Mouse (Mus musculus) hindbrain, embryonic 12.5 days (tissue): Measurements from ENCODE around the gene Pkdrej. TPM values are rescaled to one million over a fixed set of nuclear protein-coding genes. Genes with fewer than 3 reads are reported as not detected.
"Not testable (repeated sequence)": the region's sequence is repeated elsewhere in the genome, so short reads cannot be mapped to it uniquely, and the experiment has no call there.

Experiments used
- ATAC-seq: fragments of 200-750 bp; cut with Nextera tagmentation; 2 replicates; pipeline ENCODE4 v1.8.0; 2017; ENCODE audit warnings: moderate TSS enrichment; ENCODE audit not compliant: low FRiP score
- H3K27ac ChIP-seq: fragments of 300-500 bp; sonication (generic); 2 replicates; pipeline ENCODE4 v1.5.1; 2016; ENCODE audit warnings: mild to moderate bottlenecking
- H3K27me3 ChIP-seq: fragments of 300-500 bp; sonication (generic); 2 replicates; pipeline ENCODE4 v1.6.1; 2016; ENCODE audit warnings: mild to moderate bottlenecking
- H3K36me3 ChIP-seq: fragments of 300-500 bp; sonication (generic); 2 replicates; pipeline ENCODE4 v1.6.1; 2016; ENCODE audit warnings: mild to moderate bottlenecking
- H3K4me1 ChIP-seq: fragments of 300-500 bp; sonication (generic); 2 replicates; pipeline ENCODE4 v1.6.1; 2016
- H3K4me2 ChIP-seq: fragments of 300-500 bp; sonication (generic); replicated peaks from 2 replicates; pipeline ENCODE4 v1.6.1; 2016; ENCODE audit warnings: mild to moderate bottlenecking
- H3K4me3 ChIP-seq: fragments of 300-500 bp; sonication (generic); 2 replicates; pipeline ENCODE4 v1.5.1; 2016; ENCODE audit warnings: mild to moderate bottlenecking
- H3K9ac ChIP-seq: fragments of 300-500 bp; sonication (generic); 2 replicates; pipeline ENCODE4 v1.6.1; 2016; ENCODE audit warnings: mild to moderate bottlenecking, moderate library complexity
- H3K9me3 ChIP-seq: fragments of 300-500 bp; sonication (generic); replicated peaks from 2 replicates; pipeline ENCODE4 v1.6.1; 2016; ENCODE audit warnings: mild to moderate bottlenecking
- WGBS: fragments of 180-500 bp; shearing (Covaris S2); methylation state at CpG from one replicate; pipeline ENCODE4 v1.1.7; 2016; 5-methylcytosine and 5-hydroxymethylcytosine counted together
- polyA plus RNA-seq: library from polyadenylated mRNA; unstranded; fragments of >200 nt; fragmentation: Nextera tagmentation; extraction: Ambion mirVana; gene quantifications from 2 replicates; pipeline ENCODE4 v1.2.1, GENCODE M21; 2016

The Pkdrej gene
- polyA plus RNA-seq: 0.12 TPM in 1 of 2 replicates, not detected in the other

- Histone ChIP-seq H3K27me3 (peaks cover 28% of the 10 kb centered on the region), H3K4me2 (peak within 1 kb of the TSS; percentile 98), H3K9me3 (no peaks in the 10 kb centered on the region; the same call in 1 of the 2 replicates), H3K4me3 (peak within 1 kb of the TSS; percentile 57), H3K9ac (peak within 1 kb of the TSS; percentile 68), H3K27ac (no peak within 1 kb of the TSS), H3K36me3 (no peaks in the 10 kb centered on the region), H3K4me1 (peaks cover 11% of the 10 kb centered on the region)
- 2% methylated on average over 64 of the region's 65 CpGs for WGBS
- ATAC-seq: 0 out of 2 replicates have a peak, but pooled peaks have one; percentile 40
These were observed at the start of gene Pkdrej for GRCm38 (mm10) chr15:85821203-85822010. Pkdrej (minus strand) TSS chr15:85821734.

- no peak for ATAC-seq
- Histone ChIP-seq H3K36me3 (peaks cover 87% of the 10 kb centered on the region), H3K9ac (no peak overlapping the region), H3K9me3 (no peaks in the 10 kb centered on the region), H3K4me3 (no peak overlapping the region), H3K27me3 (no peaks in the 10 kb centered on the region), H3K4me1 (no peaks in the 10 kb centered on the region), H3K27ac (no peak overlapping the region), H3K4me2 (no peak overlapping the region)
- 52% methylated on average over 6 of the region's 6 CpGs for WGBS
These were observed 46.2 kb upstream of the Pkdrej start for GRCm38 (mm10) chr15:85867696-85868095.

- not testable (repeated sequence) for H3K27ac ChIP-seq, H3K9me3 ChIP-seq, H3K4me1 ChIP-seq, H3K27me3 ChIP-seq, H3K4me3 ChIP-seq, H3K9ac ChIP-seq, H3K4me2 ChIP-seq, ATAC-seq
- WGBS: 91% methylated on average over 7 of the region's 7 CpGs
- peaks cover 80% of the 10 kb centered on the region for H3K36me3 ChIP-seq
These were observed 44.4 kb upstream of the Pkdrej start for GRCm38 (mm10) chr15:85865913-85866312.

- H3K9me3 ChIP-seq: no peaks in the 10 kb centered on the region
- peaks cover 27% of the 10 kb centered on the region for H3K4me1 ChIP-seq
- H3K9ac ChIP-seq: peak within 1 kb of the TSS; percentile 79
- H3K27me3 ChIP-seq: no peaks in the 10 kb centered on the region
- peak within 1 kb of the TSS; percentile 75 for H3K27ac ChIP-seq
- H3K4me2 ChIP-seq: peak within 1 kb of the TSS; percentile 87
- WGBS: under 1% methylated on average over 42 of the region's 42 CpGs
- peaks cover 25% of the 10 kb centered on the region for H3K36me3 ChIP-seq
- ATAC-seq: peak; percentile 98
- H3K4me3 ChIP-seq: peak within 1 kb of the TSS; percentile 75
These were observed 38.0 kb upstream of the Pkdrej start, which contains the start of gene Gtse1 for GRCm38 (mm10) chr15:85859490-85860031. Gtse1 (plus strand) TSS chr15:85859745.

GRCm38 (mm10) chr15:85858980-85859489 is 37.5 kb upstream of the Pkdrej start:
- peak; percentile 72 for ATAC-seq
- Histone ChIP-seq H3K27me3 (no peaks in the 10 kb centered on the region), H3K4me3 (peak overlapping the region; percentile 75), H3K9me3 (no peaks in the 10 kb centered on the region), H3K27ac (peak overlapping the region; percentile 75), H3K9ac (peak overlapping the region; percentile 79), H3K4me2 (peak overlapping the region; percentile 87), H3K36me3 (peaks cover 20% of the 10 kb centered on the region), H3K4me1 (peaks cover 27% of the 10 kb centered on the region)
- 10% methylated on average over 15 of the region's 15 CpGs for whole genome bisulfite sequencing

GRCm38 (mm10) chr15:85851656-85852392 is 30.3 kb upstream of the Pkdrej start:
- ATAC-seq: no peak
- H3K27me3 ChIP-seq: no peaks in the 10 kb centered on the region
- no peak overlapping the region for H3K9ac ChIP-seq
- no peak overlapping the region for H3K27ac ChIP-seq
- H3K36me3 ChIP-seq: no peaks in the 10 kb centered on the region
- no peaks in the 10 kb centered on the region for H3K9me3 ChIP-seq
- no peak overlapping the region for H3K4me3 ChIP-seq
- H3K4me1 ChIP-seq: no peaks in the 10 kb centered on the region
- 88% methylated on average over 12 of the region's 12 CpGs for WGBS
- H3K4me2 ChIP-seq: no peak overlapping the region

GRCm38 (mm10) chr15:85845071-85845470 is 23.5 kb upstream of the Pkdrej start:
- Histone ChIP-seq H3K27me3 (no peaks in the 10 kb centered on the region), H3K4me3 (no peak overlapping the region), H3K4me1 (no peaks in the 10 kb centered on the region), H3K9ac (no peak overlapping the region), H3K9me3 (no peaks in the 10 kb centered on the region), H3K36me3 (no peaks in the 10 kb centered on the region), H3K27ac (no peak overlapping the region), H3K4me2 (no peak overlapping the region)
- no peak for ATAC-seq

- no peak overlapping the region for H3K4me3 ChIP-seq
- no peak for ATAC-seq
- H3K27ac ChIP-seq: no peak overlapping the region
- H3K36me3 ChIP-seq: no peaks in the 10 kb centered on the region
- no peaks in the 10 kb centered on the region for H3K9me3 ChIP-seq
- no peak overlapping the region for H3K4me2 ChIP-seq
- no peaks in the 10 kb centered on the region for H3K4me1 ChIP-seq
- no peak overlapping the region for H3K9ac ChIP-seq
- no peaks in the 10 kb centered on the region for H3K27me3 ChIP-seq
- WGBS: 89% methylated on average over 5 of the region's 5 CpGs
These were observed 20.3 kb upstream of the Pkdrej start for GRCm38 (mm10) chr15:85841796-85842360.

GRCm38 (mm10) chr15:85840983-85841382 is 19.4 kb upstream of the Pkdrej start:
- ATAC-seq: no peak

GRCm38 (mm10) chr15:85836887-85837286 is 15.4 kb upstream of the Pkdrej start:
- Histone ChIP-seq H3K4me1 (peaks cover 8% of the 10 kb centered on the region), H3K36me3 (no peaks in the 10 kb centered on the region), H3K4me3 (no peak overlapping the region), H3K4me2 (no peak overlapping the region), H3K27ac (no peak overlapping the region), H3K9me3 (no peaks in the 10 kb centered on the region), H3K9ac (no peak overlapping the region), H3K27me3 (no peaks in the 10 kb centered on the region)
- no peak for ATAC-seq
- WGBS: 93% methylated on average over 5 of the region's 5 CpGs

More at GRCm38 (mm10) chr15:85840983-85841382, 19.4 kb upstream of the Pkdrej start:
- Histone ChIP-seq H3K9ac (no peak overlapping the region), H3K4me2 (no peak overlapping the region), H3K4me1 (no peaks in the 10 kb centered on the region), H3K4me3 (no peak overlapping the region), H3K9me3 (no peaks in the 10 kb centered on the region), H3K27me3 (no peaks in the 10 kb centered on the region), H3K36me3 (no peaks in the 10 kb centered on the region), H3K27ac (no peak overlapping the region)
- WGBS: 40% methylated on average over 6 of the region's 6 CpGs

GRCm38 (mm10) chr15:85835335-85835734 is 13.8 kb upstream of the Pkdrej start:
- peaks cover 14% of the 10 kb centered on the region for H3K4me1 ChIP-seq
- ATAC-seq: no peak

GRCm38 (mm10) chr15:85832599-85832998 is 11.1 kb upstream of the Pkdrej start:
- H3K27ac ChIP-seq: no peak overlapping the region

More at GRCm38 (mm10) chr15:85835335-85835734, 13.8 kb upstream of the Pkdrej start:
- 62% methylated on average over 3 of the region's 3 CpGs for WGBS
- Histone ChIP-seq H3K36me3 (no peaks in the 10 kb centered on the region), H3K27me3 (no peaks in the 10 kb centered on the region), H3K4me3 (no peak overlapping the region), H3K9ac (no peak overlapping the region), H3K27ac (no peak overlapping the region), H3K4me2 (no peak overlapping the region), H3K9me3 (no peaks in the 10 kb centered on the region)

More at GRCm38 (mm10) chr15:85832599-85832998, 11.1 kb upstream of the Pkdrej start:
- Histone ChIP-seq H3K9me3 (no peaks in the 10 kb centered on the region), H3K9ac (peak overlapping the region; percentile 62), H3K36me3 (no peaks in the 10 kb centered on the region), H3K27me3 (no peaks in the 10 kb centered on the region), H3K4me3 (peak overlapping the region; percentile 53), H3K4me2 (peak overlapping the region; percentile 77), H3K4me1 (peaks cover 14% of the 10 kb centered on the region)
- WGBS: 49% methylated on average over 8 of the region's 8 CpGs
- ATAC-seq: no peak
